Mouse (Mus musculus): ENCODE measurements around the gene Rin3. TPM values are rescaled to one million over a fixed set of nuclear protein-coding genes. Genes with fewer than 3 reads are reported as not detected.
"Not testable (repeated sequence)": the region's sequence is repeated elsewhere in the genome, so short reads cannot be mapped to it uniquely, and the experiment has no call there.

The Rin3 gene
- total RNA-seq (2021): 1 to 10 TPM; 3.5 to 3.8 TPM
- long read RNA-seq, partial matches to known transcripts: 1 of 3 reads
- long read RNA-seq, other reads (novel, unspliced or antisense): 2 of 3 reads

DNA sequence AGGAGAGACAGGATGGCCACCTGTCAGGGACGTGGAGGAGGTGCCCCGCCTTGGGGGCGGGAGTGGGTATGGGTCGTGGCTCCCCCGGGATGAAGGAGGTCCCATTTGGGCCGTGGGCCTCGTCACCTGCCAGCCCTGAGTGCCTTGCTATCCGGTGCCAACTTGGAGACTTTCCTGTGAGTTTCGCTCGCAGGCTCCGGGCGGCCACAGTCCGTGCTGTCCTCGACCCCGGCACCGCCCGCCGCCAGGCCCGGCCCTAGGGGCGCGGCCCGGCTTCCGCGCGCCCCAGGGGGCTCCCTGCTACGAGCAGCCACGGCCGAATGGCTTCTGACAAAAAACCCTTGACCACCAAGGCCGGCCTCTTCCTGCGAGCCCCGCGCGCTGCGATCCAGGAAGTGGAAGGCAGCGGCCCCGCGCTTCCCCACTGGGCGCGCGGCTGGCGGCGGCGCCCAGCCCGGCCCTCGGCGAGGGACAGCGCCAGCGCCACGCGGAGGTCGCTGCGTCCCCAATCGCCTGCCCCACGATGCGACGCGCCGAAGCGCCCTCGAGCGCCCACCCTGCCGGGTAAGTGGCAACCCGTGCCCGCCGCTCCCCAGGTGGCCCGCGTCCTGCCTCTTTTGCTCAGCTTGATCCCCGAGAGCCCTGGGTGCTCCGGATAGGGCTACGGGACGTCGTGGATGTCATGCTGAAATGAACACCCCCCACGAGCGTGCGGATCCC is at the start of gene Rin3:
Gene Rin3 (plus strand): TSS at position 286 of the 720 bp plus-strand sequence.
- peak; percentile 37 to 51 for DNase-seq (ENCODE audit: low spot score in 2 of 2)

DNA sequence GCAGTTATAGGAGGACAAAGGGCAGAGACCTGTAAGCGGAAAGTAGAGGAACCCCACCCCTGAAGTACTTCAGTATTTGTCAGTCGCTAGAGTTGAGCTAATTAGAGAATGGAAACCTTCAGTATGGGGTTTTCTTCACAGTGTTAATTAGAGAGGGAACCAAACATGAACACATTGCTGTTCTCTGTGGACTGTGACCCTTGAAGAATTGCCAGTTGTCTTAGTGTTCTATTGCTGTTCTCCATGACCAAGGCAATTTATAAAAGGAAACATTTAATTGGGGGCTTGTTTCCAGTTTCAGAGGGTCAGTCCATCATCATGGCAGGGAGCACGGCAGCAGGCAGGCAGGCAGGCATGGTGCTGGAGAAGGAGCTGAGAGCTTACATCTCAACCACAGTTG is 47.3 kb upstream of the Rin3 start:
- DNase-seq (ENCODE audit: low spot score in 2 of 2): no peak

DNA sequence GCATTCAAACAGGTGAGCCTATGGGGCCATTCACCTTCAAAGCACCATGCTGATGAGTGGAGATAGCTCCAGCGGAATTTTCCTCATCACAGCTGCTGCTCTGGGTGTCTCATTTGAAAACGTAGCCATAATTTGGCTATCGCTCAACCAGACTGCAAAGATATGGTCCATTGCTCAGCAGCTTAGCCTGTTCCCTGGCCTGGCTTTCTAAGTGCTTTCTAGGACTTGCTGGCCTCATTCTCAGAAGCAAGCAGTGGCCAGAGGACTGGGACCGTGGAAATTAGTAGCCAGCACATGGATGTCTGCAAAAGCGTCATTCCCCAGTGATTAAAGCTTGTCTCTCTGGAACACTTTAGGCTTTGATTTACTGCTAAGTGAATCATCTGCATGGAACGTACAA is 46.5 kb upstream of the Rin3 start:
- no peak for DNase-seq (ENCODE audit: low spot score in 2 of 2)

DNA sequence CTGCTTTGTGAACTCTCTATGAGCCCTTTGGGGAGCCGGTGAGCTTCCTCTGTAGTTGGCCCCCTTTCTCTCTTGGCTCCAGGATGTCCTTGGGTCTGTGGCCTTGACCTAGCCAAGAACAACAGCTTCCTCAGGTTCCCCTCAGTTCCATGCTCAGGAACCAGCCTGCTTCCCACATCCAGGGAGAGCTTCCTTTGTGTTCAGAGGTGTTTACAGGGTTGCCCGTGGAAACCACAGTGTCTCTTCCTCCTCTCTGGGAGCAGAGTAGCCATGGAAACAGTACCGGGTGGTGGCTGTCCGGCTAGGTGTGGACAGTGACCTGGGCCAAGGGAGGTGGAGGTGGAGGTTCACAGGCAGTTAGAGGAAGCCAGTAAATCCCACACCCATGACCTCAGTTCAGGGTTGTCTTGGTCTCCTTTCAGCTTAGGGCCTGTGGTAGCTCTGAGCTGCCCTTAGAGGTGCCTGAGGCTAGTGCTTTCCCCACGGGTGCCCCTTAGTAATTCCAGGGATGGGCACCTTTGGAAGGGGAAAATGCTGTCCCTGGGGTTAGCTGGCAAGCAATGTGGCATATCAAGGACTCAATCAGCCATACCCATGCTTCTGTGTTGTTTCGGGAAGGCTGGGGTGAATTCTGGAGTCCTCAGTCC is 40.6 kb upstream of the Rin3 start:
- DNase-seq (ENCODE audit: low spot score in 2 of 2): no peak

DNA sequence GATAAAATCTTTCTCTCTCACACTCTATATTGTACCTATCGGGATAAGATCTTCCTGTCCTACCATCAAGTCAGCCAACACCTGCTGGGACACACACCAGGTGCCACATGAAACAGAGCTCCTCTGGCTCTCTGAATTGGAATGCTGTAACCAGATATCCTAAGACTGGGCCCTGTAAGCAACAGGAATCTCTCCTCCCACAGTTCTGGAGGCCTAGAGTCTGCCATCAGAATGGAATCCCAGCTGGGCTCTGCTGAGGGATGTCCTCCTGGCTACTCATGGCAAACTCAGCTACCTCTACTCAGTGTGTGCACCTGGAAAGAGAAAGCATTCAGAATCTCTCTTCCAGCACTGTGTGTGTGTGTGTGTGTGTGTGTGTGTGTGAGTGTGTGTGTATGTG is 38.9 kb upstream of the Rin3 start:
- DNase-seq (ENCODE audit: low spot score in 2 of 2): no peak

DNA sequence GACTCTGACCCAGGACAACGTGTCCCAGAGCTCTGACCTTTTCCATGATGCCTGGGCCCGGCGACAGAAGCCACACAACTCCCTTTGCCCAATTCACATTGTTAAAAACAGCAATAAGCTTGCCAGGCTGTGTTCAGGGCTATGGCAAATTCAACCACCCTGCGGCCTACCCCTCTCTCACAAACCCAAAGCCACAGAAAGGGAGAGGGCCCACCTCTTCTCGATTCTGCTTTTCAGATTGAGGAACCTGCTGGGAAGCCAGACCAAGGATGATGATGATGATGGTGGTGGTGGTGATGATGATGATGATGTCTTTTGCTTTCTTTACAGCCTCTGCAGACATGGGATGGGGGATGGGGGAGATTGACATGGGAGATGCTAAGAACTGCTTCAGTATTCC is 36.6 kb upstream of the Rin3 start:
- DNase-seq (ENCODE audit: low spot score in 2 of 2): no peak

DNA sequence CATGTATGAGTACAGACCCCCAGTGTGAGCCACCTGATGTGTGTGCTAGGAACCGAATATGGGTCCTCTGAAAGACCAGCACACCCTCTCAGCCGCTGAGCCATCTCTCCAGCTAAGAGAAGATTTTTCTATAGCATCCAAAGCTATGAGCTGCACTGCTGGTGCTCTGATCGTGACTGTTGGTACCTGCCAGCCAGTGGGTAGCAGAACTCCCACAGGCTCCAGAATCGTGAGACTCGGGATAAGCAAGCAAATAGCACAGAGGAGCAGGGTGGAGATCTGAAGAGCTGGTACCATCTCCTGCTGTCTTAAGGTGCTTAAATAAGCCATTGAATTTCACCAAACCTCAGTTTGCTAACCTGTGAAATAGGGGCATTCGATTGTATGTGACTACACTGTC is 34.7 kb upstream of the Rin3 start:
- DNase-seq (ENCODE audit: low spot score in 2 of 2): no peak

DNA sequence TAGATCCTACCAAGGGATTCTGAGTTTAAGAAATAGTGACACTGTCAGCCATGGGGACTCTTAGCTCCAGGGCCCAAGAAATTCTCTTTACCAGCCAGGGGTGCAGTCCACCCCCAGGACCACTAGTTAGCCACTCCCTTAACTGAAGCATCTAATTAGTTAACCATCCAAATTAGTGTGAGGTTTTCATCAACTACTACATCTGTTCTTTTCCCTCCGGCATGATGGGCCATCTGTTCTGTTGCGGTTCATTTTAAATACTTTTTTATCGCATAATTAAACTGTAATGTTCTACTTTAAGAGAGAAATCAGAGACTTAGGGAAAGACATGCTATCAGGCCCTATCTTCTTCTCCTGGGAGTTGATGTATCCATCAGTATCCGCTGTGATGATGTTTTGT is 32.5 kb upstream of the Rin3 start:
- no peak for DNase-seq (ENCODE audit: low spot score in 2 of 2)

DNA sequence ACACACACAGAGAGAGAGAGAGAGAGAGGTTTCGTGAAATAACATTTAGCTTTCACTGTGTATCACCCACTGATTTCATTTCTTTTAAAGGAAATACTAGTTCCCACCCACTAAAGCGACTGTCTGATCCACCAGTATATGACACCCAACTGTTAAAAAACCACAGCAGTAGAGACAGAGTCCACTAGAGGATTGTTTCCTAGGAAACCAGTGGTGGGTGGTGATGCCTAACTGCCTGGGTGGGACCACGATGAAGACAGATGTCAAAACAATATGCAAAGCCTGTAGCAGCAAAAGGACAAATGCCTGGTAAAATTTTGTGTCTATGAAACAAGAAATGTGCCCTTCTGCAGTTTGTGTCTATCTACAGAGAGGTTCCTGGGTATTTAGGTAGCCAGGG is 31.8 kb upstream of the Rin3 start:
- no peak for DNase-seq (ENCODE audit: low spot score in 2 of 2)

DNA sequence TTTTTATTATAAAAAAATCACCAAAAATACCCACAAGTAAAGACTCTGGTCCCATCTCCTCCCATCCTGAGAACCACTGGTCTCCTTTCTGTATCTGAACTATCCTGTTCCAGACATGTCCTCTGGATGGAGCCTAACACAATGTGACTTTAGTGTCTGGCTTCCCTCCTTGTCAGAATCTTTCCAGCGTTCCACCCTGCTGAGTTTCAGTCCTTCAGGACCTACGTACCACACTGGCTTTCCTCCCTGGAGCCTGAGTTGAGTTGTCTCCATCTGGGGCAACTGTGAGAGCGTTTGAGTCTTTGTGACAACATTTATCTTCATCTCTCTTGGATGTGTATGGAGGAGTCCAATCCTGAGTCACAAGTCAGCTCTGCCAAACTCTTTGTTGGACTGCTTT is 30.9 kb upstream of the Rin3 start:
- DNase-seq (ENCODE audit: low spot score in 2 of 2): no peak

DNA sequence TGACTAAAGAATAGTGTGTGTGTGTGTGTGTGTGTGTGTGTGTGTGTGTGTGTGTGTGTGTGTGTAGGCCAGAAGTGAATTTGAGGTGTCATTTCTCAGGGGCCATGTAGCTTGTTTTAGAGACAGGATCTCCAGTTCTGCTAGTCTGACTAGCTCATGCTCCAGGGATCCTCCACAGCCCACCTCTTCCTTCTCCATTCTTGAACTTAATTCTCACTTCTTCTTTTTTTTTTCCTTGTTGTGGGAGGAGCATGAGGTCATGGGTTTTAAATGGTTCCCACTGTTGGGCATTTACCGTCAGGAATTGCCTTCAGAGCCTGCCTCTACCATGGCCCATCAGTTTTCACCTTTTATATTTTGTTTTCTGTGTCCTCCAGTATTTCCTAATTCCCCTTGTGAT is 30.3 kb upstream of the Rin3 start:
- DNase-seq (ENCODE audit: low spot score in 2 of 2): no peak

DNA sequence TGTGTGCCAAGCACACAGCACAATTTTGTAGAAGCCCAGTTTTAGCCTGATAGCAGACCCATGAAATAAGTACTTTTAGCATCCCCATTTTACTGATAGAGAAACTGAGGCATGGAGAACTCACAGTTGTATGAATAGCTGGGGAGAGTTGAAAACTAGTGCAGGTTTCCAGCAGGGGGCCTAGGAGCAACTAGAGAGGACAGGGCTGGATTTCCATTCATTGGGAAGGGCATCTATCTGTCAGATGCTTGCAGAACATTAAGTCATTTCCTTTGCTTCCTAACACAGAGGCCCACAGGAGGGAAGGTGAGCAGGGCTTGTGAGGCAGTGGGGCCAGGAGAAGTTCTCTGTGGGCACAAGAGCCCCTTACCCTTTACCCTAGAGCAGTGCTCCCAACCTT is 27.8 kb upstream of the Rin3 start:
- no peak for DNase-seq (ENCODE audit: low spot score in 2 of 2)

DNA sequence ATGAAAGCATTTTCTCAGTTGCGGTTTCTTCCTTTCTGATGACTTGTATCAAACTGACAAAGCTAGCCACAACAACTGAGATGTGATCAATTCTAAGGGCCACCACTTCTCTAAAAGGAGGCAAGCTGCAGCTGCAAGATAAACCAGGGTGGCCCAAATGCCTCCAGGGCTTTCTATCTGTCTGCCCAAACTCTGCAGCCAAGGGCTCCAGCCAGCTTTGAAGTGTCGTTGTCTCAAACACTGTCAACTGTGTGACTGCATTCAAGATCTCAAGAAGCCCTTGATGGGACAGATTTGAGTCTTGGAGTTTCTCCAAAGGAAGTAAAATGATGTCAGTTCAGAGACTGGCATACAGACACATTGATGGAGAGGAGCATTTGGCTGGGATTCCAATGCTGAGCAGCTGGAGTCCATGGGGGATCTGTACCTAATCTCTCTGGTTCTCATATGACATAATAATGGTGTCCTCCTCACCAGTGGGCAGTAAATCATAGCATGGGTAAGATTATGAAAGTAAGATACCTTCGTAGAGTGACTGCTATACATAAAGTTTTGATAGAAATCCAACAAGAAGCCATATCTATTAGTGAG is 24.2 kb upstream of the Rin3 start:
- no peak for DNase-seq (ENCODE audit: low spot score in 2 of 2)

DNA sequence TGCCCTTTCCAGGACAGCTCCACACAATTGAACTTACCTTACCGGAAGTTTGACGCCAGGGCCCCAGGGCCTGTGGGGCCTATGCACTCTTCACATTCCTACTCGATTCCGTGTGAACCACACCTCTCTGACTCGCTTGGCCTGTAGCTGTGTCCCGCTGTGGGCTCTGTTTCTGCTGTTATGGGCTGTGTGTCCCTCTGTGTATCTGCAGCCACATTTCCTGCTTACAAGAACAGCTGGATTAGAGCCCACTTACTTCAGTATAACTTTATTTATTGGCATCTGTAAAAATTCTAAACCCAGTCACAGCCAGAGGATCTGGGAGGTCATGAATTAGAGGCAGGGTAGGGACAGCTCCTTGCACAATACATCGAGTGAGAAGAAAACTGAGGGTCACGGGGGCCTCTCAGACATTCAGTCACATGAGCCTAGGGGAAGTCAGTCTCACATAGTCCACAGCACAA is 20.9 kb upstream of the Rin3 start:
- no peak for DNase-seq (ENCODE audit: low spot score in 2 of 2)

DNA sequence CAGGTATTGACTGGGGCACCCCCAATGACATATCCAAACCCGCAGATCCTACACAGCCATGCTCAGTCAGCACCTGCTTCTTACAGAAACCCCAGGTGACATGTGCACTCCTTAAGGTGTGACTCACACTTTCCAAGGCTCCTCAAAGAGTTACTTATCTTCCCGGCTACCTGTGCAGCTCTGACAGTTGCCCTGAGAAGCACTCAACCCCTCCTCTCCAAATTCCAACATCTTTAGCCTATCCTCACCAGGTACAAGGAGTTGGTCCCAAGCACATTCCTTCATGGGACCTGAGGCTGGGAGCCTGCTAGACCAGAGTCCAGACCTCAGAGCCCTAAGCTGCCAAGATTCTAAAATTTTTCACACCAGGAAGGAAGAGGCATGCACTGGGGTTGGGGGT is 20.0 kb upstream of the Rin3 start:
- DNase-seq (ENCODE audit: low spot score in 2 of 2): no peak

DNA sequence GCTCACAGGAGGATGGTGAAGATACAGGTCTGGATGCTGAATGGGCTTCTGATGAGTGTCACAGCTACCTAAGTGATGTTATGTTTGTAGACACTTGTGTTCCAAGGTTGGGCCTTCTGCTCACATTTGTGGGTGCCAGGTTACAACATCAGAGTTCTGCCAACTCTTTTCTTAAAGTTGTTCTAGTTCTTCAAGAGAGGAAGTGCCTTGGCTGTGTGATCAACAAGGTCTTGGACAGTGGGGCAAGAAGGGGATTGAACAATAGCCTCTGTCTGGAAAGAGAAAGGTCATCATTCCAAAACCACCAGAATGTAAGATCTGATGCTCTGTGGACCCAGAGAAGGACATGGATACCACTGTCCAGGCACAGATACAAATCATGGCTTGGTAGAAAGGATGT is 19.6 kb upstream of the Rin3 start:
- no peak for DNase-seq (ENCODE audit: low spot score in 2 of 2)

DNA sequence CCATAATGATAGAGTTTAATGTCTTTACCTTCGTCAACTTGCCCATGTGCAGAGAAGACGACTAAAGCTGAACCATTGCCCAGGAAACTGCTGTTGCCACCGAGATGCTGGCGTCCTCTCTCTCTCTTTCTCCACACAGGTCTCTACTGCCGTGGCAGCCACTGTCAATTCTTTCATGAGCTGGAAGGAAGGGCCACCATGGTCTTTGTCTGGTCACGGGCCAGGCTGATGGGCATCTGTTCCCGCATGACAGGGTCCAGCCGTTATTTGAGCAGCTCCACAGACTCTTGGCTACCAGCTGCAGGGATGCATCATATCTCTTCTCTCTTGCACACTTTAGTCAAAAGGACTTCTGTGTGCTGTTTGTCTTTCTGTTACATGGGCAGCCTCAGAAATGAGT is 16.4 kb upstream of the Rin3 start:
- no peak for DNase-seq (ENCODE audit: low spot score in 2 of 2)

DNA sequence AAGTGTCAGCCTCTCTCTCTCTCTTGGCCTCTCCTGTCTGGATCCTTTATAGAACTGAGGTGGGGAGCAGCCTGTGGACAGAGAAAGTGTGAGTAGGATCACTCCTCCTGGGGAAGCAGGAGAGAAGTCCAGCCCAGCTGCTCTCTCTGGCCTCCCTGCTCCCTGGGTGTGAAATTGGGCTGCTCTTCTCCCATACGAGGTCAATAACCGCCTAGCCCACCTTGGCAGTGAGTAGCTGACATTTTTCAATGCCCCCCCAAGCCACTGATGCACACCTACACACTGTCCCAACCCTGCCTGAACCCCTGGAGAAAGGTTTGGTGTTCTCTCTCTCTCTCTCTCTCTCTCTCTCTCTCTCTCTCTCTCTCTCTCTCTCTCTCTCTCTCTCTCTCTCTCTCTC is 13.7 kb upstream of the Rin3 start:
- no peak for DNase-seq (ENCODE audit: low spot score in 2 of 2)

DNA sequence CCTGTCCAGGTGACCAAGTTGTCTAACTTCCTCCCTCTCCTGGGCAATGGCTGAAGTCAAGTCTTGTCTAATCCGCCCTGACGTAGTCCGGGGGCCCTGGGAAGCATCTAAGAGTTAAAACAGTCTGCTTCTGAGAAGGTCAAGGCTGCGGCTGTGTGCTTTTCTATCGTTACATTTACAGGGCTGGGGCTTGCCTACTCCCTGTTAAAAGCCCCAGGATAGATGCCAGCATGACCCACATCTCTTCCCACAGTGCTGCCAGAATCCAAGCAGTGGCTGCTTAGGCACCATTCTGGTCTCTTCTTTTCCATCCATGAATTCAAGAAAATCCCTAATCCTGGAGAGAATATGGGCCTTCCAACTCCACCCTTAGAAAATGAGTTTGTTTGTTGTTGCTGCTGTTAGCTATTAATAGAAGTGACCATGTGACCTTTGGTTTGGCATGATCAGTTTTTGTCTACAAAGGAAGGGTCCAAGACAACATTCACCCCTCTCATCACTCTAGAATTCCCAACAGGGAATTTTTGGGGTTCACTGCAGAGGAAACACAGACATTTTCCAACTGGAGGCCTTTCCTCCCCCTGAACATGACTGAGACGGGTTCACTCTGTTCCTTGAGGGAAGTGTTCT is 12.0 kb upstream of the Rin3 start:
- no peak for DNase-seq (ENCODE audit: low spot score in 2 of 2)

DNA sequence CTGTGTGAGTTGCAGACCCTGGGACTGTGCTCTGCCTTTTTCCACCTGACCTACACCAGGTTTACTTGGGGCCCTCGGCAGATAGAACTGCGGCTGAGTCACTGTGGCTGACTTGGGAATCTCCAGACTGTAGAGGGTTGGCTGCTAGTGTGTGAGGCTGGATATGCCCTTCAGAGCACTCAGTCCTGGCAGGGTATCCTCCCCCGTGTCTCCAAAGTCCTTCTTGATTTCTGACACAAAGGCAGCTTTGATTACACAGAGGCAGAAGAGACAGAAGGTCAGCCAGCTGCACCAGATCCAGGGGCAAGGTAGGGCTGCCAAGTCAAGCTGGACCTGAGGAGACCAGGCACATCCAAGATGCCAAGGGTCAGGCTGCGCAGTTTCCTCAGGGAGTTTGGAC is 11.4 kb upstream of the Rin3 start:
- no peak for DNase-seq (ENCODE audit: low spot score in 2 of 2)

DNA sequence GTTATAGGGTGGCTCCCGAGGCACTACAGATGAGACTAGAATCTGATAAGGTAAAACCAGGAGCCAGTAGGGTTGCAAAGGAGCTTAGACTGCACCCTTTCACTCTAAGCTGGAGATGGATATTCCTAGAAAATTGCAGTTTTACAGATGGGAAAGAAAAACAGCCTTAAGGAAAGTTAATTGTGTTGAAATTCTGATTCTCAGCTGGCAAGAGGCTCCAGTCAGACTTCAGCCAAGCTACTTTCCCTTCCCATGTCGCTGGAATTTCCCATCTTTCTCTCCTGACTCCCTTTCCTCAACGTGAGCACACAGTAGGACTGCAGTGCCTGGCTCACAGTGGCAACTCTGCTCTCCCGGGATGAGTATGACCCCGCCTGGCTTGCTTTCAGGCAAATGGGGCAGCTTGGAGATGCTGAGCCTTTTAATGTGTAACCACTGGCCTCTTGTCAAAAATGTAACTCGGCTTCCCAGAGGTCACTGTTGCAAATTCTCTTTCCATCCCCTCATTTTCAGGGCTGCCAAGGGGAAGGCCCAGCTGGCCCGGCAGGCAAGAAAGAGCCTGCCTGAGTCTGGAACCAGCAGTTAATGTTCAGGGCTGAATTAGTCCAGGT is 6.9 kb upstream of the Rin3 start:
- DNase-seq (ENCODE audit: low spot score in 2 of 2): no peak

DNA sequence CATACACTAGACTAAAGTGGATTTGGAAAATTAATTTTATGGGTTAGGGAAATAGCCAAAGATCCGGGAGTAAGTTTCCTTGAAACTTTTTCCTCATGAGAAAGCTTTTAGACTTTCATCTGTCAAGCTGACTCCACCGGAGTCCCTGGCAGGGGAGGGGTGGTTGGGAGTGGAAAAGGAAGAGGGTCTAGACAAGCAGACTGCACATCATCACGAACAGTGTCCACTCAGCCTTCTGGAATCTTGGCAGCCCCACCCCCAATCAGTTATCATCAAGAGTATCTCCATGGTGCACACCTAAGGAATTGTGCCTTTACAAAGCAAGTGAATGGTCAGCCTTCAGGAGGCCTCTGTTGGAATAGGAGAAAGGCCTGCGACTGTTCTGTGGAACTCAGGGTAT is 2.6 kb upstream of the Rin3 start:
- DNase-seq (ENCODE audit: low spot score in 2 of 2): not testable (repeated sequence)

Data from layer of hippocampus, postnatal 10 days (tissue).